Mouse (Mus musculus) left cerebral cortex, adult 2 months (tissue): ENCODE results near the gene Myadml2. TPM values are rescaled to one million over a fixed set of nuclear protein-coding genes. Genes with fewer than 3 reads are reported as not detected.

Experiments used
- DNase-seq, 2 experiments: peaks; one replicate each; pipeline ENCODE4 v3.0.0; 2021 to 2022; ENCODE audit warnings: low spot score in 2 of 2, mixed read lengths in 1 of 2; ENCODE audit errors: extremely low spot score in 1 of 2
- H3K27ac ChIP-seq: fragments of 200-600 bp; 2 replicates; pipeline ENCODE4 v1.8.1; 2022
- H3K4me3 ChIP-seq: fragments of 200-600 bp; 2 replicates; pipeline ENCODE4 v1.8.1; 2022
- CTCF ChIP-seq: fragments of 200-600 bp; IDR thresholded peaks from 2 replicates; pipeline ENCODE4 v1.8.1; 2022; ENCODE audit warnings: antibody characterized with exemption, mild to moderate bottlenecking, moderate library complexity
- intact Hi-C: fragments of 180-260 bp; cut with DNase I; formaldehyde crosslinking; loops from one replicate; pipeline ENCODE4 v1.15.1; 2025
- total RNA-seq, 2 experiments: library from RNA; stranded (reverse); gene quantifications; 2 replicates each; pipeline ENCODE4 v1.2.3; 2021

Gene Myadml2
- total RNA-seq, 2 experiments from 2014 or later = 6.9 to 8.8 TPM

- H3K27ac ChIP-seq = peak within 1 kb of the TSS; percentile 93
- no peak for TF ChIP-seq CTCF
- intact Hi-C loops = no loop called here
- DNase-seq = peak; percentile 93 to 94
- H3K4me3 ChIP-seq = peak within 1 kb of the TSS; percentile 96
Observed at GRCm38 (mm10) chr11:120633520-120634343, 14.2 kb downstream of the Myadml2 start, which contains the start of gene Mafg. Mafg (minus strand) TSS chr11:120633600.

- intact Hi-C loops = no loop called here
- no peak; the same call in 1 of the 2 replicates for TF ChIP-seq CTCF
- peak overlapping the region; percentile 96 for H3K4me3 ChIP-seq
- H3K27ac ChIP-seq = peak overlapping the region; percentile 93
- DNase-seq = peak; percentile 54 to 60
Observed at GRCm38 (mm10) chr11:120632559-120633519, 15.1 kb downstream of the Myadml2 start.

- Histone ChIP-seq H3K27ac (peak overlapping the region; percentile 93; the same call in 1 of the 2 replicates), H3K4me3 (peak overlapping the region; percentile 96)
- no peak for DNase-seq
- no peak for TF ChIP-seq CTCF
- intact Hi-C loops = no loop called here
Observed at GRCm38 (mm10) chr11:120631726-120632448, 16.1 kb downstream of the Myadml2 start.

GRCm38 (mm10) chr11:120630881-120631725 is 16.9 kb downstream of the Myadml2 start:
- intact Hi-C loops = no loop called here
- no peak for TF ChIP-seq CTCF
- 0 out of 2 replicates have a peak overlapping the region, but pooled peaks have one; percentile 14 for H3K4me3 ChIP-seq
- peak overlapping the region; percentile 69 for H3K27ac ChIP-seq
- no peak for DNase-seq

GRCm38 (mm10) chr11:120630401-120630871 is 17.5 kb downstream of the Myadml2 start:
- no peak for TF ChIP-seq CTCF
- no peak for DNase-seq
- Histone ChIP-seq H3K27ac (peak overlapping the region; percentile 69), H3K4me3 (peak overlapping the region; percentile 14; the same call in 1 of the 2 replicates)
- intact Hi-C loops = no loop called here

- TF ChIP-seq CTCF = no peak
- intact Hi-C loops = no loop called here
- Histone ChIP-seq H3K27ac (peak overlapping the region; percentile 69), H3K4me3 (peak overlapping the region; percentile 14; the same call in 1 of the 2 replicates)
- DNase-seq = no peak
Observed at GRCm38 (mm10) chr11:120629911-120630310, 18.0 kb downstream of the Myadml2 start.

GRCm38 (mm10) chr11:120629341-120629730 is 18.6 kb downstream of the Myadml2 start:
- Histone ChIP-seq H3K4me3 (peak overlapping the region; percentile 14; the same call in 1 of the 2 replicates), H3K27ac (peak overlapping the region; percentile 69)
- TF ChIP-seq CTCF = no peak
- no peak for DNase-seq
- intact Hi-C loops = no loop called here

GRCm38 (mm10) chr11:120628601-120629340 is 19.2 kb downstream of the Myadml2 start:
- no peak overlapping the region for H3K27ac ChIP-seq

GRCm38 (mm10) chr11:120627468-120628300 is 20.3 kb downstream of the Myadml2 start:
- intact Hi-C loops = no loop called here
- DNase-seq = no peak
- TF ChIP-seq CTCF = no peak
- H3K4me3 ChIP-seq = no peak overlapping the region
- H3K27ac ChIP-seq = no peak overlapping the region

More at GRCm38 (mm10) chr11:120628601-120629340, 19.2 kb downstream of the Myadml2 start:
- no peak for DNase-seq
- H3K4me3 ChIP-seq = no peak overlapping the region
- intact Hi-C loops = no loop called here
- TF ChIP-seq CTCF = no peak
